Mouse (Mus musculus) gastrocnemius, adult 2 months (tissue): ENCODE results near the gene Rcl1. TPM values are rescaled to one million over a fixed set of nuclear protein-coding genes. Genes with fewer than 3 reads are reported as not detected.

Experiments used
- DNase-seq: peaks from one replicate; pipeline ENCODE4 v3.0.0; 2022
- H3K27ac ChIP-seq: fragments of 200-600 bp; 2 replicates; pipeline ENCODE4 v1.8.1; 2022; ENCODE audit warnings: mild to moderate bottlenecking
- H3K4me3 ChIP-seq: fragments of 200-600 bp; 2 replicates; pipeline ENCODE4 v1.8.1; 2022; ENCODE audit warnings: mild to moderate bottlenecking, moderate library complexity
- CTCF ChIP-seq: fragments of 200-600 bp; IDR thresholded peaks from 2 replicates; pipeline ENCODE4 v1.8.1; 2022; ENCODE audit warnings: antibody characterized with exemption, mild to moderate bottlenecking, moderate library complexity
- intact Hi-C: fragments of 180-260 bp; cut with DNase I; formaldehyde crosslinking; loops from one replicate; pipeline ENCODE4 v1.15.1; 2025
- long read RNA-seq, 2 experiments: library from polyadenylated mRNA; stranded (forward); transcript quantifications; one replicate each; pipeline ENCODE4 v2.0.0; 2021
- total RNA-seq, 2 experiments: library from RNA; stranded (reverse); gene quantifications; 2 replicates each; pipeline ENCODE4 v1.2.3; 2021

Gene Rcl1
- total RNA-seq: 1 to 10 TPM; 6.5 to 7.7 TPM
- long read RNA-seq, experiment 1, partial matches to known transcripts: 1 of 5 reads
- long read RNA-seq, experiment 1, other reads (novel, unspliced or antisense): 0 of 5 reads
- long read RNA-seq, experiment 2, transcript Rcl1-201 (9 exons, 1,803 nt): major isoform, 10 of 12 reads
- long read RNA-seq, experiment 2, partial matches to known transcripts: 0 of 12 reads
- long read RNA-seq, experiment 2, other reads (novel, unspliced or antisense): 2 of 12 reads

GRCm38 (mm10) chr19:29100874-29101542, at the start of gene Rcl1:
Gene Rcl1, plus strand, starts transcription at chr19:29101375.
- H3K4me3 ChIP-seq: peak within 1 kb of the TSS; percentile 100
- intact Hi-C loops: loop anchor here (2.0 to 5.0 kb wide), 2 partner anchors 36 to 151 kb away; partner anchors contain the start of gene Jak2
- no peak for TF ChIP-seq CTCF
- peak within 1 kb of the TSS; percentile 97 for H3K27ac ChIP-seq
- DNase-seq: peak; percentile 98

GRCm38 (mm10) chr19:29052786-29053185, 48.4 kb upstream of the Rcl1 start:
- intact Hi-C loops: no loop called here

DNA sequence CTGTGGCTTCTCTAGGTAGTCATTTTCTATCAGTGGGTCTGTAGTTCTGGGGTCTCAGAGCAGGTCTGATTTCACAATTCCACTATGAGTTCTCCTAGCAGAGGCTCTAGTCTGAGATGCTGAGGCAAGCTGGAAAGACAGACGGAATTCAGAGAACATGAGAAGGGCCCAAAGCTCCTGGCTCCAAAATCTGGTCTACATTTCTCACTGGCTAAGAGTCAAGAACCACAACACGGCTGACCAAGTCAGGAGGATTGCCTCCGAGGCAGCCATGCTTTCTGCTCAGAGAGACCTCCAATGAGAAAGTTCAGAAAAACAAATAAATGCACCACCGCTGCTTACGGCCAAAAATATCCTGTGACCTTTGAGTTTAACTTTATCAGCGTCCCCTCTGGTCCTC, 46.6 kb upstream of the Rcl1 start:
- peak overlapping the region; percentile 64 for H3K27ac ChIP-seq
- H3K4me3 ChIP-seq: no peak overlapping the region
- no peak for TF ChIP-seq CTCF
- intact Hi-C loops: no loop called here
- peak; percentile 39 for DNase-seq

More at GRCm38 (mm10) chr19:29052786-29053185, 48.4 kb upstream of the Rcl1 start:
- no peak overlapping the region for H3K4me3 ChIP-seq
- DNase-seq: no peak
- H3K27ac ChIP-seq: no peak overlapping the region
- no peak for TF ChIP-seq CTCF

GRCm38 (mm10) chr19:29055469-29055868, 45.7 kb upstream of the Rcl1 start:
- intact Hi-C loops: no loop called here
- DNase-seq: no peak
- Histone ChIP-seq H3K4me3 (no peak overlapping the region), H3K27ac (no peak overlapping the region)
- no peak for TF ChIP-seq CTCF

DNA sequence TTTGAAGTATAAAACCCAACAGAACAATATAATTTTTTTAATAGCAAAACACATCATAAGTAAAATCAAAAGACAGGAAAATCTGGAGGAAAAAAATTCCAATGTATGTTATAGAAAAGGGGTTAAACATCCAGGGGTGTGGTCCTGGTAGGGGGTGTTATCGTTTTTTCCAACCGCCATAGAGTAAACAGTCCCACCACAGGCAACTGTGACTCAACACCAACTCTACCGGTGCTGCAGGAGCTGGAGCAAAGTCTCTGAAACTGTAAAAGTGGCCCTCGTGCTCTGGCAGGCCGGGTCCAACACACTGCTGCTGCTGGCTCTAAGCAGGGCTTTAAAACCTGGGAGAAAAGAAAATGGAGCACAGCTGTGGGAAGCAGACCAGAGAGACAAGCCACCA, 42.4 kb upstream of the Rcl1 start:
- no peak for DNase-seq
- Histone ChIP-seq H3K4me3 (no peak overlapping the region), H3K27ac (no peak overlapping the region)
- intact Hi-C loops: no loop called here
- no peak for TF ChIP-seq CTCF

DNA sequence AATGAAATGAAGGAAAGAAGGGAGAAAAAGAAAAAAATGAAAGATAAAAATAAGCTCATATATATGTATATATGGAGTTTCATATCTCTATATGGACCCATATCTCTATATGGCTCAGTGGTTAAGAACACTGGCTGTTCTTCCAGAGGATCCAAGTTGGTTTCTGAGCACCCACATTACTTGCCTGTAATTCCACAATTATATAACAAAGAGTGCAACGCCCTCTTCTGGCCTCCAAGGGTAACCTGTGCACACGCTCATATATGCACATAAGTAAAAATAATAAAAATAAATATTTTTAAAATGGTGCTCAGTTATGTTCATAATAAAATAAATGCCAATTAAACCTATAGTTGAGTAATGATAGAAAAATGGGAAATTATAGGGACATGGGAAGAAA, 41.5 kb upstream of the Rcl1 start:
- Histone ChIP-seq H3K4me3 (no peak overlapping the region), H3K27ac (no peak overlapping the region)
- no peak for DNase-seq
- peak; percentile 47 for TF ChIP-seq CTCF
- intact Hi-C loops: loop anchor here (5.0 kb wide), 2 partner anchors 82 to 282 kb away; no protein-coding TSS in a partner anchor

GRCm38 (mm10) chr19:29060299-29060698, 40.9 kb upstream of the Rcl1 start:
- no peak overlapping the region for H3K4me3 ChIP-seq
- DNase-seq: no peak
- TF ChIP-seq CTCF: no peak
- no peak overlapping the region for H3K27ac ChIP-seq
- intact Hi-C loops: loop anchor here (5.0 kb wide), 2 partner anchors 83 to 283 kb away; no protein-coding TSS in a partner anchor

- H3K4me3 ChIP-seq: no peak overlapping the region
- no peak for TF ChIP-seq CTCF
- intact Hi-C loops: loop anchor here (5.0 kb wide), 2 partner anchors 86 to 286 kb away; no protein-coding TSS in a partner anchor
- no peak for DNase-seq
- no peak overlapping the region for H3K27ac ChIP-seq
Measured at GRCm38 (mm10) chr19:29063009-29063408, 38.2 kb upstream of the Rcl1 start.

DNA sequence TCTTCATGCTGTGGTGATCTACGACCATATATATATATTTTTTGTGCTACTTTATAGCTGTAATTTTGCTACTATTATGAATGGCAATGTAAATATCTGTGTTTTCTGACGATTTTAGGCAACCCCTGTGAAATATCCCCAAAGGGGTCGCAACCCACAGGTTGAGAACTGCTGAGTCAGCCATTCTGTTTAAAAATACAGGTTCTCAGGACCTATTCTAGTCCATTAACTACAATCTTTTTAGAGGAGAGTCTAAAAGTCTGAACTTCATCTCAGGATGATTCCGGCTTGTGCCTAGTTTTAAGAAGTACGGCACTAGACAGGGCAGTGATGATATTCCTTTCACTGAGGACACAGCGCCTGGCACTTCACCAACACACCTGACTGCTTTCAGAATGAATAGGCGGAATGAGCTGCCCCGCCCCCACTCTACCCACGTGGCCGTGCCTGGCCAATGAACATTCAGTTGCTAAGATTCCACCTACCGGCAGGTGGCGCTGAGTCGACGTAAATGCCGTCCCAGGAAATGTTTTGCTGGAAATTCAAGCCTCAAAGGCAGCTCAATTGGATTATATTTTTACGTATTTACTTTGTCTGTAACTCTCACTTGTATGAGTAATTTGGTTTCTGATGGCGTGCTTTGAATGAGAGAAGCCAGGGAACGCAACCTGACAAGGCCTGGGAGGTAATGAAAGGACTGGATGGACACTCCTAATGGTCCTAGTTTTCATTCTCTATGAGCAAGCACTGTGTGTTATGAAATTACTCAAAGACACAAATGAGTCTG, 37.4 kb upstream of the Rcl1 start:
- H3K4me3 ChIP-seq: peak overlapping the region; percentile 66
- TF ChIP-seq CTCF: peak; percentile 91
- DNase-seq: peak; percentile 95
- intact Hi-C loops: loop anchor here (1.0 to 5.0 kb wide), 6 partner anchors 37 to 291 kb away; partner anchors contain the start of gene Rcl1
- H3K27ac ChIP-seq: peak overlapping the region; percentile 90

DNA sequence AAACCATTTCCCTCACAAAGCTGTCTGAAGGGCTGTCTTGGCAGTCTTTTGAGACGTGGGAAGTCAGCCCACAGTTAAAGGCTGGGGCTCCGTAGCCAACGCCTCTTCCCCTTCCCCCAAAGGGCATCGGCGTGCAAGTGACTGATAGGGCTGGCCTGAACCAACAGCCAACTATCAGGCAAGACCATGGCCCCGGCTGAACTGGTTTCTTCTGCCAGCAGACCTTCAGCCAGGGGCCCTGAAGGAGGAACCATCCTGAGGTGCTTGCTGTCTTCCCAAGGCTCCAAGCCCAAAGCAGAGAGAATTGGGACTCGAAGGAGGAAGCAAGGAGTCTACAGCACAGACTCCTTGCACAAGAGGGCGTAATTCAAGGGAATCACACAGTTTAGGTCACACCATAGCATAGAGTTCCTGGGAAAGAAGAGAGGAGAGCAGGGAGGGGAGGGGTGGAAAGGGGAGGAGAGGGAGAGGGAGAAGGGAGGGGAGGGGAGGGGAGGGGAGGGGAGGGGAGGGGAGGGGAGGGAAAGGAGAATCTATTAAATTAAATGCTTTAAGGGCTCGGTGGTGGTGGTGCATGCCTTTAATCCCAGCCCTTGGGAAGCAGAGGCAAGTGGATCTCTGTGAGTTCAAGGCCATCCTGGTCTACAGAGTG, 36.6 kb upstream of the Rcl1 start:
- Histone ChIP-seq H3K4me3 (peak overlapping the region; percentile 66), H3K27ac (peak overlapping the region; percentile 90)
- TF ChIP-seq CTCF: no peak
- peak; percentile 62 for DNase-seq
- intact Hi-C loops: loop anchor here (1.0 to 5.0 kb wide), 7 partner anchors 36 to 290 kb away; partner anchors contain the start of gene Rcl1

GRCm38 (mm10) chr19:29066981-29067471, 34.1 kb upstream of the Rcl1 start:
- Histone ChIP-seq H3K4me3 (peak overlapping the region; percentile 71), H3K27ac (peak overlapping the region; percentile 90)
- intact Hi-C loops: loop anchor here (5.0 kb wide), 1 partner anchor 205 kb away; no protein-coding TSS in a partner anchor
- DNase-seq: peak; percentile 87
- no peak for TF ChIP-seq CTCF

- intact Hi-C loops: loop anchor here (5.0 kb wide), 1 partner anchor 203 kb away; no protein-coding TSS in a partner anchor
- no peak for TF ChIP-seq CTCF
Measured at GRCm38 (mm10) chr19:29069195-29069594, 32.0 kb upstream of the Rcl1 start.

More at GRCm38 (mm10) chr19:29069195-29069594, 32.0 kb upstream of the Rcl1 start:
- no peak overlapping the region for H3K27ac ChIP-seq
- DNase-seq: no peak
- H3K4me3 ChIP-seq: no peak overlapping the region
